Mouse (Mus musculus) yolk sac, embryonic 10.5 days (tissue): ENCODE measurements around the gene Cd40.

ENCODE experiments used
- DNase-seq: peaks from one replicate; pipeline ENCODE4 v3.0.0-alpha.2; 2017; ENCODE audit warnings: low spot score

The Cd40 gene

DNA sequence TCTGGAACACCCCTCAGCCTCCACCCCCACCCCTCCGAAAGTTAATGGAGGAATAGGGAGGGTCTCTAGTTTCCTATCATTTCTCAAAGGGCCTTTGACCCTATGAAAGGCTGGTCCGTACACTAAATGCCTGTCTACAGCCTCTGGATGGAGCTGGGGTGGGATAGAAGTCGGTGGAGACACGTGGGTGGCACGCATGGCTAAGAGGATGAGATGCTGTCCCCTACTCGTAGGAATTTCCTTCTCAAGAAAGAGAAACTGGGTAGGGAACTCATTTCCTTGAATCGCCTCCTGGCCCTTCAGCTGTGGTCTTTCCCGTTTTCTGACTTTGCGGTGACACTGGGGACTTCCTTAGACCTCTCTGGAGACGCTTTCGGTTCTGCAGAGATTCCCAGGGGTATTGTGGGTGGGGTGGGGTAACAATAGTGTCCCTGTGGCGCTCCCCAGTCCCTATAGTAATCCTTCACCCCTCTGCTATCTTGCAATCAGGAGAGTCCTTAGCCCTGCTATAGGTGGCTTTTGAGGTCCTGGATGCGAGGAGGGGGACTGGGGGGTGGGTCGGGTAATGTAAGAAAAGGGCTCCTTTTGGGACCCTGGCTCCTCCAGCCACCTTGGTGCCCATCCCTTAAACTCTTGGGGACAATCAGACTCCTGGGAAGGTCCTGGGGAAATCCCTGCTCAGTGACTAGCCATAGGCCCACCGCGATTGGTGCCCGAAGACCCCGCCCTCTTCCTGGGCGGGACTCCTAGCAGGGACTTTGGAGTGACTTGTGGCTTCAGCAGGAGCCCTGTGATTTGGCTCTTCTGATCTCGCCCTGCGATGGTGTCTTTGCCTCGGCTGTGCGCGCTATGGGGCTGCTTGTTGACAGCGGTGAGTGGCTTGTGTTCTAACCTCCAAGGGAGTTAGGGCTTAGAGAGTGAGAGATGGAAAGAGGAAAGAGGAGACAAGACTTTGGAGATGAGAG, at the start of gene Cd40:
TSS of gene Cd40 (plus strand) at position 740 of the 965 bp plus-strand sequence.
- peak; percentile 63 for DNase-seq

DNA sequence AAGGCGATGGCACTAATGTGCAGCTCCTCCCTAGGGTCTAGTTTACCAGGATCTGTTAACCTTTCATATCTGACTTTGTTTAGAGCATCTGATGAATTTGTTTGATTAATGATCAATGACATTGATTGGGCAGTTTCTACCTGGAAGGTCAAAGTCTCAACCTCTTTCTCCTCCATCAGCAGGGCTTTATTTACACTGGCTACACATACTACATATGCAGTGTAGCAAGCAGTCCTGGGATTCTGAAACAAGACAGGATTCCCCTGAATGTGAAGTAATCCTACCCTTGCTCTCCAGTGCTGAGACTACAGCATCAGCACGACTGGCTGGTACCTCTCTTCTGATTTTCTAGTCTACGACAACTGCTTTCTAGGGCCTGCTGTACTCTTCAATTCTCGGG, 48.6 kb upstream of the Cd40 start:
- DNase-seq: peak; percentile 29

GRCm38 (mm10) chr2:165007986-165008385, 47.4 kb upstream of the Cd40 start:
- DNase-seq: no peak

DNA sequence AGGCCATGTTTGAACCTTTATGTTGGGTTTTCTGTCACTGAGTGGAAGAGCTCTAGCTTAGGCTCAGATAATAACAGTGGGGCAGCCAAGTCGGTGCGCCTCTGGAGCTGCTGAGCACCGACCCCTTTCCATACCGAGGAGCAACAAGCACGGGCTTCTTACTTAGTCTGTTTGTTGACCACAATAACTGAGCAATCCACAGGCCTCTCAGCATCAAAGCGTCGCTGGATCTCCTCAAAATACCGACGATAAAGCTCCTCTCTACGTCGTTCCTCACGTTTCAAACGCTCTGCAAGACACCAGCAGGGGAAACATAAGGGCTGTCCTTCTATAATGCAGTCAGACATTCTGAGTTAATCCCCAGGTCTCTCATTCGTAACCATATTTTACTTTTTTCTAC, 46.3 kb upstream of the Cd40 start:
- DNase-seq: no peak

- DNase-seq: no peak
Observed at GRCm38 (mm10) chr2:165009581-165009980, 45.8 kb upstream of the Cd40 start.

- peak; percentile 42 for DNase-seq
Observed at GRCm38 (mm10) chr2:165010351-165010750, 45.1 kb upstream of the Cd40 start.

- no peak for DNase-seq
Observed at GRCm38 (mm10) chr2:165014935-165015334, 40.5 kb upstream of the Cd40 start.

- DNase-seq: no peak
Observed at GRCm38 (mm10) chr2:165020490-165020889, 34.9 kb upstream of the Cd40 start.

DNA sequence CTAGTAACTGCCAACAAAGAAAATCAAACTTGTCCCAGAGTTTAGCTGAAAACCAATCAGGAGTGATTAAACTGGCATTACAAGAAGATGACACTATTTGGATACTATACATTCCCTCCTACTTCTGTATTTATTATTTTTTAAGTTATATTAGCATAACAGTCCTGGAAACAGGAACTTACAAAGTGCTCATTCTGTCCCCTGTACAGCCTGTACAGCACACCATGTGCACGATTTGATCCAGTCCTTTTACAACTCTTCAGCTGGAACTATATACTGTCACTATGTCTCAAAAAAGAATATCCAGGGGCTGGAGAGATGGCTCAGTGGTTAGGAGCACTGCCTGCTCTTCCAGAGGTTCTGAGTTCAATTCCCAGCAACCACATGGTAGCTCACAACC, 28.3 kb upstream of the Cd40 start:
- DNase-seq: no peak

GRCm38 (mm10) chr2:165032533-165032932, 22.9 kb upstream of the Cd40 start:
- DNase-seq: no peak

DNA sequence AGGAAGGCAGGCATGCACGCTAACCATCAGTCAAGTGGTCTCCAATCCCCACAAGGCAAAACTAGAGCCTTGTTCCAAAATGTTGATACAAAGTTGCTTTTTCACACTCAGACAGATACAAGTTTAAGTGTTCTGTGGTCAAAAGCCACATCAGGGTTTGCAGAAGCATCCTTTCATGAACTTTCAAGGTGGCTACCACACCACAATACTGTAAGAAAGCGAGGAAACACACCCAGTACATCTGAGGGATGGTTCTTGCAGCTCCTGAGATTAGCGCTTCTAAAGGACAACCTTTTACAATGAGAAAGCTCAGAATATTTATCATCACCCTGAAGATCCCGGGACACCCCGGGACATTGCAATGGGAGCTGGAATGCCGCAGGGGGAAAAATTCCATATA, 22.1 kb upstream of the Cd40 start:
- DNase-seq: no peak

GRCm38 (mm10) chr2:165034131-165035057, 21.0 kb upstream of the Cd40 start, which contains the start of gene Ncoa5:
Gene Ncoa5 (minus strand): TSS chr2:165034867.
- DNase-seq: peak; percentile 97

DNA sequence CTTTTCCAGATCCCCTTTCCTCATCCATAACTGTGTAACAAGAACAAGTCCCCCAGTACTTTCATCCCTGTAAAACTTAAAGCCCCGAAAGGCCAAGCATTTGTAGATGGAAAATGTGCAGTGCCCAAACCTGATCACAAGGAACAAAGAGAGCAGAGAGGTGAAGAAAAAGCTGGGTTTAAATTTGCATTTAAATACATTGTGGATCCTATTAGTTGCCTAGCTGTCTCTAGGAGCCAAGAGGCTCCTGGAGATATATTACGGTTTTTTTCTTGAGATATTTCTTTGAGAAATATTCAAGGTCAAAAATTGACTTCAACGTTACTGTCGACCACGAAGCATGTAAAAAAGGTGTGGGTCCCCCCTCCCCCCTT, 20.4 kb upstream of the Cd40 start:
- DNase-seq: no peak

GRCm38 (mm10) chr2:165037415-165037814, 18.0 kb upstream of the Cd40 start:
- no peak for DNase-seq

DNA sequence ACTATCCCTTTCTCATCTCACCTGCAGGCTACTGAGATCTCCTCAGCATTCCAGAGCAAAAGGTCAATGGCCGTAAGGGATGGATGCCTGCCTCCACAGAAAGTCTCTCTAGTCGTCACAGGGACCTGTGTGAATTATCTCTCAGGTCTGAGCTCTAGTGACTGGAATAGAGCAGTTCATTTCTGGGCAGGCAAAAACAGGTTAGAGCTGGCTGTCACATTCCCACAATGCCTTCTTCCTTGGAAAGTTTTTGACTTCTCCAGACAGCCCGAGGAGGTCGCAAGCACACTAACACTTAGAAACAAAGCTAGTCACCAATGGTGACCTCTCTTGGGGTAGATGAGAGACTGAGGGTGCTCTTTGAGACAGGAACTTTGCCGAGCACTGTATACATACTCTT, 13.3 kb upstream of the Cd40 start:
- DNase-seq: no peak

GRCm38 (mm10) chr2:165043090-165043636, 12.3 kb upstream of the Cd40 start:
- DNase-seq: no peak

DNA sequence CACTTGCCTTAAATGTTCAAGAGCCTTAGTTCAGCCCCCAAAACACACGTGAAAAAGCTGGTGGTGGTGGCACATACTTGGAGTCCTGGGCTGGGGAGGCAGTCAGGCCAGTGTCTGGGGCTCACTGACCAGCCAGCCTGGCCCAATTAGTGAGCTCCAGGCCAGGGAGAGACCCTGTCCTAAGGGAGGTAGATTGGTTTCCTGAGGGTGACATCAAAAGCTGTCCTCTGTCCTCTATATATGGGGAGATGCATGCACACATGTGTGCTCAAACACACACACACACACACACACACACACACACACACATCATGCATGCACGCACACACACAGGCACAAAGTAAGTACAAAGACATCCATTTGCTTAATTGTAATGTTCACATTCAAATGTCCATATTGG, 11.7 kb upstream of the Cd40 start:
- no peak for DNase-seq

GRCm38 (mm10) chr2:165049044-165049443, 6.4 kb upstream of the Cd40 start:
- DNase-seq: no peak

- no peak for DNase-seq
Observed at GRCm38 (mm10) chr2:165050826-165051548, 4.4 kb upstream of the Cd40 start.

- no peak for DNase-seq
Observed at GRCm38 (mm10) chr2:165051566-165051965, 3.9 kb upstream of the Cd40 start.

- DNase-seq: peak; percentile 25
Observed at GRCm38 (mm10) chr2:165055905-165056304, 478 bp downstream of the Cd40 start.
